Mouse (Mus musculus) bone marrow macrophage, adult 2 months (primary cell): ENCODE data around the gene Pirt.

Experiments
- CTCF ChIP-seq: IDR thresholded peaks from 2 replicates; pipeline ENCODE4 v1.5.1; 2012; ENCODE audit warnings: low read depth, mild to moderate bottlenecking, low read length, moderate library complexity
- POLR2A ChIP-seq: IDR thresholded peaks from 2 replicates; pipeline ENCODE4 v1.6.1; 2012; ENCODE audit warnings: mild to moderate bottlenecking, low read depth, low read length, borderline replicate concordance

DNA sequence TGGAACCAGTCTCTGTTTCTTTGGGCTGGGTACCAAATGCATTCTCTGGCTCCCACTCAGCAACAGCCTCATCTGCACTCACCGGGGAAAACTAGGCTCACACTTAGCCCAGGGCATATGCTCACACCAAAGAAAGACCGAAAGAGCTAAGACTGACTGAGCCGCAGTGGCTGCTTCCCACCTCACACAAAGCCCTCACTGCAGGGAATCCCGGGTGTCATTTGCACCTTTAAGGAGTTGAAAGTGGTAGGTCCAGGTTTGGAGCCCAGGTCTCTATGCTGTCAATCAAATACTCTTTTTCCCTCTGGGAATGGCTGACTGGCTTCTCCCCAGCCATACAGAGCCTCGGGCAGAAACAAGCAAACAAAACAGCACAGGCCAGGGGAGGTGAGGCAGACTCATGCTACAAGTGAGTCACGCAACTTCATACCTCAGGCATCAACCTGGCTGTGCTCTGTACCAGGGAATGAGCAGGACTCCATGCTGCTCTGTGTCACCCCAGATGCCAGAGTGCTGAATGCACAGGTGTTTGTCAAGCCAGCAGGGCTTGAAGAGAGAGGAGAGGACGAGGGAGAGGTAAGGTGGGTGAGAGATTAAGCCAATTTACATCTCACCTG is 54.8 kb downstream of the Pirt start:
- TF ChIP-seq CTCF (no peak), POLR2A (no peak)
